Mouse (Mus musculus): ENCODE data around the gene Fbxl7. TPM values are rescaled to one million over a fixed set of nuclear protein-coding genes. Genes with fewer than 3 reads are reported as not detected.

The Fbxl7 gene
- polyA plus RNA-seq, 1 experiment from 2014 or later = 21.2 TPM

DNA sequence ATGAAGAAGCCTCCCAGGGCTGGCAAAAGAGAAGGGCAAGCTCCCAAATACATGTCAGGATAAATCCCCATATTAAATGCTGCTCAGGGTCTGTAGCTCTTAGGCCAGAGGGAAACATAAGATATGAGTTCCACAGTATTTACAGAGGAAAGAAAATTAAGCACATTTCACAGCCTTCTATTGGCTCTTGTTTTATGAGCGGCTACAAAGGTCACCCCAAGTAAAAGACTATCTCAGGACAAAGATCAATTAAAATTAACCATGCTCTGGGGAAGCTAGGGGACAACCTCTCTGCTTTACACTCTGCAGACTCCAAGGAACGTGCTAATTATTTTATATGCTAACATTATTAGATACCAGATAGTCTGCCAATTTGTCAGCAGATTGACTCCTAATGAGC lies 9.4 kb downstream of the Fbxl7 start:
- no peak overlapping the region for H3K4me2 ChIP-seq (ENCODE audit: low read length)
- DNase-seq (ENCODE audit: low spot score) (no peak), ATAC-seq (replicated peaks; ENCODE audit: low FRiP score, low TSS enrichment, low read depth) (no peak)
- 0 out of 2 replicates have a peak, but pooled peaks cover 11% of the 10 kb centered on the region for H3K4me1 ChIP-seq (replicated peaks; ENCODE audit: control insufficient read depth, insufficient read depth, low read length)
- no peak overlapping the region for H3K27ac ChIP-seq (ENCODE audit: low read depth)
- no peaks in the 10 kb centered on the region for H3K36me3 ChIP-seq (ENCODE audit: control insufficient read depth, insufficient read depth, low read length)
- no peaks in the 10 kb centered on the region for H3K27me3 ChIP-seq (replicated peaks; ENCODE audit: control insufficient read depth, insufficient read depth, low read length)
- H3K4me3 ChIP-seq (ENCODE audit: low read depth, low read length) = no peak overlapping the region
- no peak overlapping the region for H3K9ac ChIP-seq (ENCODE audit: low read length)
- no peaks in the 10 kb centered on the region for H3K9me3 ChIP-seq (ENCODE audit: control insufficient read depth, low read length)
- 67% methylated on average over 2 of the region's 2 CpGs for WGBS

DNA sequence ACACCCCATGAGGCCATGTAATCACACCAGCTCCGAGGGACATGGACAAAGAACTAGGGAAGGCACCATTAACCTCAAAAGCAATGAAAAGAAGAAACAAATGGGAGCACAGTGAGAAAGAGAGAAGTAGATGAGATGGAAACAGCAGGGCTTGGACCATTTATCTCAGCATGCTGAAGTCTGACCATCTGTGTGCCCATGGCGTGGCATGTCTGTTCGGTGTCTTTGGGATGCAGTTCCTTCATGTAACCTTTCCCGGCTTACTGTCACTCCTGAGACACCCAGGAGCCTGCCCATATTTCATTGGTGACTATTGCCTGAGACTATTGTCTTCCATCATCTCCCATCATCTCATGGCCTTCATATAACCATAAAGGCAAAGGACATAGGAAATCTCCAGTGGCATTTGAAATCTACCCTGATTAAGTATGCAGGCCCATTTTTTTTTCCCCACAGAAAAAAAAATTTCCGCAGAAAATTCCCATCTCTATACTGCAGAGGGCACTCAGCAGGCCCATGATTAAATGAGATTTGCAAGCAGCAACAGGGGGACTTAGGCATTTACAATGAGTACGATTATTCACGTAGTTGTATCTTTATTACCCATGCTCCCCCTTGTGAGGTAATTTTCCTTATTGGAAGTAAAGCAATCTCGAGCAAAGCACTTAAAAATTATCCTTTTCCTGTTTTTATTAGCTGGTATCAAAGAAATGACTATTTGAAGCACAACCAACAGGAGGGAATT lies 15.0 kb downstream of the Fbxl7 start:
- WGBS = 86% methylated on average over 8 of the region's 8 CpGs
- DNase-seq (ENCODE audit: low spot score) (no peak), ATAC-seq (replicated peaks; ENCODE audit: low FRiP score, low TSS enrichment, low read depth) (no peak)
- H3K4me2 ChIP-seq (ENCODE audit: low read length) = no peak overlapping the region
- no peaks in the 10 kb centered on the region for H3K9me3 ChIP-seq (ENCODE audit: control insufficient read depth, low read length)
- H3K36me3 ChIP-seq (ENCODE audit: control insufficient read depth, insufficient read depth, low read length) = no peaks in the 10 kb centered on the region
- H3K27ac ChIP-seq (ENCODE audit: low read depth) = no peak overlapping the region
- H3K9ac ChIP-seq (ENCODE audit: low read length) = no peak overlapping the region
- H3K4me1 ChIP-seq (replicated peaks; ENCODE audit: control insufficient read depth, insufficient read depth, low read length) = peaks cover 6% of the 10 kb centered on the region
- H3K4me3 ChIP-seq (ENCODE audit: low read depth, low read length) = no peak overlapping the region
- H3K27me3 ChIP-seq (replicated peaks; ENCODE audit: control insufficient read depth, insufficient read depth, low read length) = no peaks in the 10 kb centered on the region

DNA sequence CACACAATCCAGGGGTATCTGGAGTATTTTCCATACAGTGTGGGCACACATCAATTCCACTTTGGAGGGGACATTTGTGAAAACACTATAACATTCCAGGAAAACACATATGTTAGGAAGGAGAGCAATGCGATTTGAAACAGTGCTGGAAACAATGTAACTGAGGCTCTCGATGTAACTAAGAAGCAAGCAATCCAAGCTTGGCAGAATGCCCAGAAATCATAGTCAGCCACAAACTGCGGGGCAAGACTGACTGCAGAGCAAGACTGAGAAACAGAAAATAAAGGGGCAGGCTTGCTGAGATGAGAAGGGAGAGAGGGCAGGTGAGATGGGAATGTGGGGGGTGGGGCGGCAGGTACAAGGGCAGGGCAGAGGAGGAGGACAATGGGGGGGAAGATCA lies 19.7 kb downstream of the Fbxl7 start:
- Histone ChIP-seq H3K36me3 (ENCODE audit: control insufficient read depth, insufficient read depth, low read length) (no peaks in the 10 kb centered on the region), H3K9me3 (ENCODE audit: control insufficient read depth, low read length) (no peaks in the 10 kb centered on the region), H3K9ac (ENCODE audit: low read length) (no peak overlapping the region), H3K4me2 (ENCODE audit: low read length) (no peak overlapping the region), H3K27me3 (replicated peaks; ENCODE audit: control insufficient read depth, insufficient read depth, low read length) (no peaks in the 10 kb centered on the region), H3K27ac (ENCODE audit: low read depth) (no peak overlapping the region), H3K4me1 (replicated peaks; ENCODE audit: control insufficient read depth, insufficient read depth, low read length) (peaks cover 16% of the 10 kb centered on the region), H3K4me3 (ENCODE audit: low read depth, low read length) (no peak overlapping the region)
- 15% methylated on average over 4 of the region's 4 CpGs for WGBS
- ATAC-seq (replicated peaks; ENCODE audit: low FRiP score, low TSS enrichment, low read depth) (0 out of 2 replicates have a peak, but pooled peaks have one; percentile 75), DNase-seq (ENCODE audit: low spot score) (peak; percentile 80)

- H3K27me3 ChIP-seq (replicated peaks; ENCODE audit: control insufficient read depth, insufficient read depth, low read length) = no peaks in the 10 kb centered on the region
- H3K36me3 ChIP-seq (ENCODE audit: control insufficient read depth, insufficient read depth, low read length) = no peaks in the 10 kb centered on the region
- H3K9ac ChIP-seq (ENCODE audit: low read length) = no peak overlapping the region
- ATAC-seq (replicated peaks; ENCODE audit: low FRiP score, low TSS enrichment, low read depth) (no peak), DNase-seq (ENCODE audit: low spot score) (no peak)
- no peak overlapping the region for H3K4me2 ChIP-seq (ENCODE audit: low read length)
- H3K4me3 ChIP-seq (ENCODE audit: low read depth, low read length) = no peak overlapping the region
- H3K9me3 ChIP-seq (ENCODE audit: control insufficient read depth, low read length) = no peaks in the 10 kb centered on the region
- H3K27ac ChIP-seq (ENCODE audit: low read depth) = no peak overlapping the region
- peaks cover 19% of the 10 kb centered on the region for H3K4me1 ChIP-seq (replicated peaks; ENCODE audit: control insufficient read depth, insufficient read depth, low read length)
- 94% methylated on average over 1 of the region's 1 CpGs for WGBS
Observed at GRCm38 (mm10) chr15:26872234-26872633, 23.1 kb downstream of the Fbxl7 start.

DNA sequence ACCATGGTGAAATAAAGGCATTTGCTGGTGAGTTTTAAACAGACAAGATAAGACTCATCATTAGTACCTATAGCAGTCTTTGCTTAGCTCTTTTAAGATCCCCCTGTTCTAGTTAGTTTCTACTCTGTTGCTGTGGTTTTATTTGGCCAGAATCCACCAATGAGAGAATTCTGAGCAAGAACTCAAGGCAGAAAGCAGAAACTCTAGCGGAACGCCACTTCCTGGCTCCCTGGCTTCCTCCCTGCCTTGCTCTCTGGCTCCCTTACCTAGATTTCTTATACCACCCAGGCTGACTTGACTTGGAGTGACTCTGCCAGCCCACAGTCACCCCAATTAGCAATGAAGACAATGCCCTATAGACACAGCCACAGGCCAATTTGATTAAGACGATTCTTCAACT lies 26.2 kb downstream of the Fbxl7 start:
- no peak for DNase-seq (ENCODE audit: low spot score)
- H3K9me3 ChIP-seq (ENCODE audit: control insufficient read depth, low read length) = no peaks in the 10 kb centered on the region
- no peak overlapping the region for H3K9ac ChIP-seq (ENCODE audit: low read length)
- no peak overlapping the region for H3K4me2 ChIP-seq (ENCODE audit: low read length)
- H3K27ac ChIP-seq (ENCODE audit: low read depth) = no peak overlapping the region
- no peak overlapping the region for H3K4me3 ChIP-seq (ENCODE audit: low read depth, low read length)
- H3K36me3 ChIP-seq (ENCODE audit: control insufficient read depth, insufficient read depth, low read length) = no peaks in the 10 kb centered on the region
- 79% methylated on average over 3 of the region's 3 CpGs for WGBS
- H3K4me1 ChIP-seq (replicated peaks; ENCODE audit: control insufficient read depth, insufficient read depth, low read length) = peaks cover 3% of the 10 kb centered on the region; the same call in 1 of the 2 replicates
- no peaks in the 10 kb centered on the region for H3K27me3 ChIP-seq (replicated peaks; ENCODE audit: control insufficient read depth, insufficient read depth, low read length)
- ATAC-seq (replicated peaks; ENCODE audit: low FRiP score, low TSS enrichment, low read depth) = no peak

DNA sequence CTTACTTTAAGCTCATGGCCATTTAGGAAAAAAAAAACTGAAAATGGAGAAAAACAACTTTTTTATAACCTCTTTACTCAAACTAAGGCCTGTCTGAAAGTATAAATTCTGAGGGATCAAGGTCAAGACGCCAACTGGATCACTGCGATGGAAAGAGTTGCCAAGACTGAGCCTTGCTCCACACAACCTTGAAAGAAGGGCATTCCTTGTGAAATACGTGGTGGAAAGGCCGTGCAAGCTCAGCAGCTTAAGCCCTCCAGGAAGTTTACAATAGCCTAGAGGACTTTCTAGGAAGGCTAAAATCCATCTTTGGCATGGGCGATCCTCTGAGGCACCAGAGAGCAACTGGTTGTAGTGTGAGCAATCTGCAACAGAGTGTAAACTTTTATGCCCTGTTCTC lies 27.9 kb downstream of the Fbxl7 start:
- no peak overlapping the region for H3K27ac ChIP-seq (ENCODE audit: low read depth)
- no peak overlapping the region for H3K4me2 ChIP-seq (ENCODE audit: low read length)
- H3K27me3 ChIP-seq (replicated peaks; ENCODE audit: control insufficient read depth, insufficient read depth, low read length) = no peaks in the 10 kb centered on the region
- DNase-seq (ENCODE audit: low spot score) (no peak), ATAC-seq (replicated peaks; ENCODE audit: low FRiP score, low TSS enrichment, low read depth) (no peak)
- H3K4me3 ChIP-seq (ENCODE audit: low read depth, low read length) = no peak overlapping the region
- no peak overlapping the region for H3K9ac ChIP-seq (ENCODE audit: low read length)
- 59% methylated on average over 5 of the region's 5 CpGs for WGBS
- H3K9me3 ChIP-seq (ENCODE audit: control insufficient read depth, low read length) = no peaks in the 10 kb centered on the region
- no peaks in the 10 kb centered on the region for H3K36me3 ChIP-seq (ENCODE audit: control insufficient read depth, insufficient read depth, low read length)
- H3K4me1 ChIP-seq (replicated peaks; ENCODE audit: control insufficient read depth, insufficient read depth, low read length) = peaks cover 3% of the 10 kb centered on the region; the same call in 1 of the 2 replicates

GRCm38 (mm10) chr15:26862173-26862572 lies 33.2 kb downstream of the Fbxl7 start:
- Histone ChIP-seq H3K9me3 (ENCODE audit: control insufficient read depth, low read length) (no peaks in the 10 kb centered on the region), H3K36me3 (ENCODE audit: control insufficient read depth, insufficient read depth, low read length) (no peaks in the 10 kb centered on the region), H3K4me1 (replicated peaks; ENCODE audit: control insufficient read depth, insufficient read depth, low read length) (no peaks in the 10 kb centered on the region), H3K27me3 (replicated peaks; ENCODE audit: control insufficient read depth, insufficient read depth, low read length) (no peaks in the 10 kb centered on the region), H3K4me3 (ENCODE audit: low read depth, low read length) (no peak overlapping the region), H3K9ac (ENCODE audit: low read length) (no peak overlapping the region), H3K27ac (ENCODE audit: low read depth) (no peak overlapping the region), H3K4me2 (ENCODE audit: low read length) (no peak overlapping the region)
- ATAC-seq (replicated peaks; ENCODE audit: low FRiP score, low TSS enrichment, low read depth) (no peak), DNase-seq (ENCODE audit: low spot score) (no peak)
- 59% methylated on average over 2 of the region's 2 CpGs for WGBS

- no peak for ATAC-seq (replicated peaks; ENCODE audit: low FRiP score, low TSS enrichment, low read depth)
- Histone ChIP-seq H3K27me3 (replicated peaks; ENCODE audit: control insufficient read depth, insufficient read depth, low read length) (no peaks in the 10 kb centered on the region), H3K4me3 (ENCODE audit: low read depth, low read length) (no peak overlapping the region), H3K9ac (ENCODE audit: low read length) (no peak overlapping the region), H3K4me1 (replicated peaks; ENCODE audit: control insufficient read depth, insufficient read depth, low read length) (no peaks in the 10 kb centered on the region), H3K36me3 (ENCODE audit: control insufficient read depth, insufficient read depth, low read length) (no peaks in the 10 kb centered on the region), H3K9me3 (ENCODE audit: control insufficient read depth, low read length) (no peaks in the 10 kb centered on the region), H3K27ac (ENCODE audit: low read depth) (no peak overlapping the region), H3K4me2 (ENCODE audit: low read length) (no peak overlapping the region)
- no peak for DNase-seq (ENCODE audit: low spot score)
- 26% methylated on average over 1 of the region's 1 CpGs for WGBS
Observed at GRCm38 (mm10) chr15:26849626-26850025, 45.8 kb downstream of the Fbxl7 start.

- Histone ChIP-seq H3K4me2 (ENCODE audit: low read length) (no peak overlapping the region), H3K9me3 (ENCODE audit: control insufficient read depth, low read length) (no peaks in the 10 kb centered on the region), H3K27ac (ENCODE audit: low read depth) (no peak overlapping the region), H3K9ac (ENCODE audit: low read length) (no peak overlapping the region), H3K36me3 (ENCODE audit: control insufficient read depth, insufficient read depth, low read length) (no peaks in the 10 kb centered on the region), H3K4me3 (ENCODE audit: low read depth, low read length) (no peak overlapping the region), H3K27me3 (replicated peaks; ENCODE audit: control insufficient read depth, insufficient read depth, low read length) (no peaks in the 10 kb centered on the region), H3K4me1 (replicated peaks; ENCODE audit: control insufficient read depth, insufficient read depth, low read length) (no peaks in the 10 kb centered on the region)
- DNase-seq (ENCODE audit: low spot score) (no peak), ATAC-seq (replicated peaks; ENCODE audit: low FRiP score, low TSS enrichment, low read depth) (no peak)
- 87% methylated on average over 6 of the region's 6 CpGs for WGBS
Observed at GRCm38 (mm10) chr15:26842216-26842615, 53.2 kb downstream of the Fbxl7 start.

Data from intestine, embryonic 14.5 days (tissue).